Mouse (Mus musculus) adrenal gland, postnatal 25 days (tissue): ENCODE data around the gene Aplp2. TPM values are rescaled to one million over a fixed set of nuclear protein-coding genes. Genes with fewer than 3 reads are reported as not detected.
A peak's percentile ranks its signal among the peaks of the same experiment; 100 is the strongest.

Experiments
- DNase-seq: peaks from one replicate; pipeline ENCODE4 v3.0.0; 2021; ENCODE audit warnings: mixed read lengths
- long read RNA-seq: library from polyadenylated mRNA; stranded (forward); transcript quantifications from one replicate; pipeline ENCODE4 v2.0.0, GENCODE M21; 2021
- total RNA-seq: library from RNA; stranded (reverse); gene quantifications from 2 replicates; pipeline ENCODE4 v1.2.3, GENCODE M21; 2021

Aplp2 gene
- total RNA-seq, result 644 and 715 TPM in 2 replicates
- long read RNA-seq, transcript Aplp2-202 (17 exons, 3,504 nt), result minor isoform, 6 of 831 reads
- long read RNA-seq, transcript Aplp2-201 (17 exons, 3,634 nt), result major isoform, 506 of 831 reads
- long read RNA-seq, transcript Aplp2-209 (16 exons, 3,462 nt), result minor isoform, 170 of 831 reads
- long read RNA-seq, transcript Aplp2-207 (4 exons, 1,877 nt), result minor isoform, 5 of 831 reads
- long read RNA-seq, partial matches to known transcripts, result 85 of 831 reads
- long read RNA-seq, other reads (novel, unspliced or antisense), result 58 of 831 reads

GRCm38 (mm10) chr9:31211690-31212499 is at the start of gene Aplp2:
Gene Aplp2, minus strand, starts transcription at chr9:31211815.
- peak; percentile 98 for DNase-seq

- no peak for DNase-seq
Observed at GRCm38 (mm10) chr9:31260219-31260618, 48.6 kb upstream of the Aplp2 start.

GRCm38 (mm10) chr9:31258237-31258636 is 46.6 kb upstream of the Aplp2 start:
- DNase-seq, result no peak

GRCm38 (mm10) chr9:31255953-31256352 is 44.3 kb upstream of the Aplp2 start:
- no peak for DNase-seq

- DNase-seq, result no peak
Observed at GRCm38 (mm10) chr9:31254697-31255004, 43.0 kb upstream of the Aplp2 start.

GRCm38 (mm10) chr9:31253866-31254696 is 42.5 kb upstream of the Aplp2 start:
- peak; percentile 16 for DNase-seq

- no peak for DNase-seq
Observed at GRCm38 (mm10) chr9:31253311-31253734, 41.7 kb upstream of the Aplp2 start.

GRCm38 (mm10) chr9:31252182-31252799 is 40.7 kb upstream of the Aplp2 start:
- peak; percentile 68 for DNase-seq

GRCm38 (mm10) chr9:31247447-31248220 is 36.0 kb upstream of the Aplp2 start:
- DNase-seq, result no peak

- DNase-seq, result no peak
Observed at GRCm38 (mm10) chr9:31246421-31246820, 34.8 kb upstream of the Aplp2 start.

- DNase-seq, result no peak
Observed at GRCm38 (mm10) chr9:31245006-31245405, 33.4 kb upstream of the Aplp2 start.

GRCm38 (mm10) chr9:31243939-31244333 is 32.3 kb upstream of the Aplp2 start:
- DNase-seq, result no peak

- DNase-seq, result peak; percentile 22
Observed at GRCm38 (mm10) chr9:31243306-31243938, 31.8 kb upstream of the Aplp2 start.

- DNase-seq, result no peak
Observed at GRCm38 (mm10) chr9:31241208-31241699, 29.6 kb upstream of the Aplp2 start.

- DNase-seq, result no peak
Observed at GRCm38 (mm10) chr9:31240522-31241207, 29.1 kb upstream of the Aplp2 start.

GRCm38 (mm10) chr9:31239551-31239950 is 27.9 kb upstream of the Aplp2 start:
- DNase-seq, result no peak

- no peak for DNase-seq
Observed at GRCm38 (mm10) chr9:31238526-31238925, 26.9 kb upstream of the Aplp2 start.

- DNase-seq, result no peak
Observed at GRCm38 (mm10) chr9:31236079-31236478, 24.5 kb upstream of the Aplp2 start.

- DNase-seq, result no peak
Observed at GRCm38 (mm10) chr9:31235489-31235888, 23.9 kb upstream of the Aplp2 start.

- no peak for DNase-seq
Observed at GRCm38 (mm10) chr9:31235030-31235429, 23.4 kb upstream of the Aplp2 start.
